Mouse (Mus musculus): Measurements from ENCODE around the gene Serpinb3d.
"Not testable (repeated sequence)": the region's sequence is repeated elsewhere in the genome, so short reads cannot be mapped to it uniquely, and the experiment has no call there.

The Serpinb3d gene

GRCm38 (mm10) chr1:107083406-107083805, at the start of gene Serpinb3d:
Gene Serpinb3d (minus strand): TSS chr1:107083506.
- DNase-seq, result no peak

DNA sequence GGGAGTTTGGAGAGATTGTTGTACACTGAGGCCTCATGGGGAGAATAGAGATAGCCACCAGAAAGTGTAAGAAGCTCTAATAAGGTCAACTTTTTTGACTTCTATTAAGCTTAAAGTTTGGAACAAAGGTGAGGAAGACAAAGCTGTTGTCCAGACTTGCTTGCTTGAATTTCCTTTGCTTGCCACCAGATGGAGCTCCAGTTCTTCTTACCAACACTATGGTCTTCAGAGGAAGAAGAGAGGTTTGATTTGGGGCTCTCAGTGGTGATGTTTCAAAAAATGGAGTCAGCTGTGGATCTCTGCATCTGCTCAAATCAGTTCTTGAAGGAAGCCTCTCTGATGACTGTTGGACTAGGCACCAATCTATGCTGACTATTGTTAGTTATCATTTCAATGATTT, 44.1 kb upstream of the Serpinb3d start:
- DNase-seq, result peak; percentile 1 to 13

DNA sequence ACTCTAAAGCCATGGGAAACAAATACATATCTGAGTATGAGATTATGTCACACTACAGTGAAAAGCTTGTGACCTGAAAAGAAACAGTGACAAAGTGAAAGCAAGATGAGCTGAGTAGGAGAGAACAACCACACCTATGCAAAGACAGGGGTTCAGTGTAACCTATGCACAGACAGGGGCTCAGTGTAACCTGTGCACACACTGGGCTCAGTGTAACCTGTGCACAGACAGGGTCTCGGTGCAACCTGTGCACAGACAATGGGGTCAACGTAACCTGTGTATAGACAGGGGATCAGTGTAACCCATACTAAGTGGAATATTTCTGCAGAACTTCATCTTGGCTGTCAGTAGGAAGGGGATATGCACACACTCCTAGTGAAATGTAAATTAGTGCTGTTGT, 15.1 kb upstream of the Serpinb3d start:
- no peak for DNase-seq

DNA sequence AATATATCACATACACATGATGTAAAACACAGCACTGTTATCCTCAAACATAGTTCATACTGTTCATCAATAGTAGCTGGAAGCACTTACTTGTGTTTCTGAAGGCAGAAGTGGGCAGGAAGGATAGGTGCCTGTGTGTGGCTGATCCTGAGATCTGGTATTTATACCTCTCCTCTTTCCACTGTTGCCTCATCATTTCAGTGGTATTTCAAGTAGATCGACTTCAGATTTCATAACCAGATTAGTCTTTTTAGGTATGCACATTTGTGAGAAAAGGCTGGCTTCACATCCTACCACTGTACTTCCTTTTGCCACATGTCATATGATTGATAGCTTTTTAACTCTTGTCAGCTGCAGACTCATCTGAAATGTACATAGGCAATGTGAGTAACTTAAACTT, 31.1 kb downstream of the Serpinb3d start, which contains the start of gene Serpinb3a:
Gene Serpinb3a, minus strand, starts transcription at position 101 of the 400 bp plus-strand sequence.
- DNase-seq, result no peak

DNA sequence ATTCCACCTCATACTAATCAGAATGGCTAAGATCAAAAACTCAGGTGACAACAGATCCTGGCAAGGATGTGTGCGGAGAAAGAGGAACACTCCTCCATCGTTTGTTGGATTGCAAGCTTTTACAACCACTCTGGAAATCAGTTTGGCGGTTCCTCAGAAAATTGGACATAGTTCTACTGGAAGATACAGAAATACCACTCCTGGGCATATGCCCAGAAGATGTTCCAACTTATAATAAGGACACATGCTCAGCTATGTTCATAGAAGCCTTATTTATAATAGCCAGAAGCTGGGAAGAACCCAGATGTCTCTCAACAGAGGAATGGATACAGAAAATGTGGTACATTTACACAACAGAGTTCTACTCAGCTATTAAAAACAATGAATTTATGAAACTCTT, 49.1 kb downstream of the Serpinb3d start:
- DNase-seq, result not testable (repeated sequence)
